Mouse (Mus musculus) CH12.LX (cell line): ENCODE data around the gene Afm.

Source experiments
- CHD2 ChIP-seq: IDR thresholded peaks from 2 replicates; pipeline ENCODE4 v1.6.1; 2011; ENCODE audit warnings: low read length, improper control_type of control experiment
- EP300 ChIP-seq: IDR thresholded peaks from 2 replicates; pipeline ENCODE4 v1.6.1; 2011; ENCODE audit warnings: low read length, improper control_type of control experiment
- MAX ChIP-seq: IDR thresholded peaks from 2 replicates; pipeline ENCODE4 v1.6.1; 2011; ENCODE audit warnings: low read length, improper control_type of control experiment
- POLR2AphosphoS2 ChIP-seq: IDR thresholded peaks from 2 replicates; pipeline ENCODE4 v1.6.1; 2011; ENCODE audit warnings: low read depth, low read length, improper control_type of control experiment
- USF2 ChIP-seq: conservative IDR thresholded peaks from 2 replicates; pipeline ENCODE4 v1.6.1; 2011; ENCODE audit warnings: low read depth, low read length, improper control_type of control experiment

DNA sequence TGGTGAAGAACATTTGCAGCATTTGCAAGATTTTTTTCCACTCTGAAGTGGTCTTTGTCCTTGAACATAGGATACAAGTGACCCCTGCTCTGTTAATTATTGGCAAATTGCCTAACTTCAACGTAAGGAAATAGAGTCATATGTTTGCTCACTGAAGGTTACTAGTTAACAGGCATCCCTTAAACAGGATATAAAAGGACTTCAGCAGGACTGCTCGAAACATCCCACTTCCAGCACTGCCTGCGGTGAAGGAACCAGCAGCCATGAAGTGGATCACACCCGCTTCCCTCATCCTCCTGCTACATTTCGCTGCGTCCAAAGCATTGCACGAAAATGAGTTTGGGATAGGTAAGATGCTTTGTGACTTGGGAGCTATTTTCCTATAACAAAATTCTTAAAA lies 28.2 kb upstream of the Afm start, which contains the start of gene Afp:
- TF ChIP-seq POLR2AphosphoS2: no peak
- TF ChIP-seq EP300: no peak
- no peak for TF ChIP-seq CHD2
- TF ChIP-seq MAX: no peak
- TF ChIP-seq USF2: no peak
